ENCODE assay signal across 25 mouse cellular contexts in genomic region chr5:74647584-74647984, GRCm38 (mm10). TPM values are rescaled to one million over a fixed set of nuclear protein-coding genes. Genes with fewer than 3 reads are reported as not detected.
DNase-seq lines count a peak whose midpoint lies in the region; ATAC-seq and TF ChIP-seq lines count a peak whose summit lies in the region.
"Had no signal": no experiment of that assay in that cellular context is flagged by ENCODE, and none has a peak within 500 bp of the region (broad histone marks: within the 10 kb centered on the region; RNA-seq: fewer than 3 reads in every experiment).

No protein-coding gene starts in this region.

- H3K27ac ChIP-seq in heart, postnatal 0 days (ENCODE audit: low read depth) = no peak overlapping the region
- no peak overlapping the region for H3K27ac ChIP-seq in lung, embryonic 15.5 days
- no peak overlapping the region for H3K27ac ChIP-seq in lung, postnatal 0 days (ENCODE audit: low read length)
- H3K27ac ChIP-seq in liver, embryonic 16.5 days (ENCODE audit: low read length) = peak overlapping the region; percentile 75
- H3K27ac ChIP-seq in forebrain, embryonic 11.5 days (ENCODE audit: low read depth, low read length) = no peak overlapping the region
- H3K27ac ChIP-seq: embryonic facial prominence, embryonic 12.5 days; hindbrain, embryonic 14.5 days; left cerebral cortex, adult 2 months; limb, embryonic 12.5 days; midbrain, embryonic 15.5 days had no signal

- H3K9ac ChIP-seq in heart, postnatal 0 days (replicated peaks; ENCODE audit: low read depth, low read length) = no peak overlapping the region
- H3K9ac ChIP-seq in lung, embryonic 15.5 days = no peak overlapping the region
- no peak overlapping the region for H3K9ac ChIP-seq in lung, postnatal 0 days (replicated peaks; ENCODE audit: low read depth)
- peak overlapping the region; percentile 20; the same call in 1 of the 2 replicates for H3K9ac ChIP-seq in liver, embryonic 16.5 days (ENCODE audit: low read depth, low read length)
- H3K9ac ChIP-seq in forebrain, embryonic 11.5 days (ENCODE audit: low read length) = no peak overlapping the region
- H3K9ac ChIP-seq: embryonic facial prominence, embryonic 12.5 days; hindbrain, embryonic 14.5 days; limb, embryonic 12.5 days; midbrain, embryonic 15.5 days had no signal

- H3K4me3 ChIP-seq in heart, postnatal 0 days (ENCODE audit: low read depth, low read length) = no peak overlapping the region
- H3K4me3 ChIP-seq in lung, embryonic 15.5 days = no peak overlapping the region
- H3K4me3 ChIP-seq in lung, postnatal 0 days (ENCODE audit: low read depth, low read length) = no peak overlapping the region
- H3K4me3 ChIP-seq in liver, embryonic 16.5 days (ENCODE audit: low read depth, low read length) = peak overlapping the region; percentile 49
- H3K4me3 ChIP-seq in forebrain, embryonic 11.5 days (ENCODE audit: low read depth, low read length) = no peak overlapping the region
- H3K4me3 ChIP-seq: embryonic facial prominence, embryonic 12.5 days; left cerebral cortex, adult 2 months; limb, embryonic 12.5 days; midbrain, embryonic 15.5 days; myocyte had no signal

- no peaks in the 10 kb centered on the region for H3K9me3 ChIP-seq in heart, postnatal 0 days (replicated peaks; ENCODE audit: control insufficient read depth, low read length)
- H3K9me3 ChIP-seq in lung, embryonic 15.5 days = no peaks in the 10 kb centered on the region
- no peaks in the 10 kb centered on the region for H3K9me3 ChIP-seq in lung, postnatal 0 days (ENCODE audit: low read length)
- no peaks in the 10 kb centered on the region for H3K9me3 ChIP-seq in liver, embryonic 16.5 days (replicated peaks; ENCODE audit: control insufficient read depth, low read length)
- no peaks in the 10 kb centered on the region for H3K9me3 ChIP-seq in forebrain, embryonic 11.5 days (ENCODE audit: control insufficient read depth, low read length)
- H3K9me3 ChIP-seq: embryonic facial prominence, embryonic 12.5 days; limb, embryonic 12.5 days; midbrain, embryonic 15.5 days had no signal

- no peaks in the 10 kb centered on the region for H3K36me3 ChIP-seq in heart, postnatal 0 days (replicated peaks; ENCODE audit: control insufficient read depth, insufficient read depth, low read length)
- no peaks in the 10 kb centered on the region for H3K36me3 ChIP-seq in lung, embryonic 15.5 days
- H3K36me3 ChIP-seq in lung, postnatal 0 days (ENCODE audit: insufficient read depth, low read length) = no peaks in the 10 kb centered on the region
- H3K36me3 ChIP-seq in liver, embryonic 16.5 days (ENCODE audit: control insufficient read depth, insufficient read depth) = no peaks in the 10 kb centered on the region
- H3K36me3 ChIP-seq in forebrain, embryonic 11.5 days (ENCODE audit: control insufficient read depth, insufficient read depth, low read length) = no peaks in the 10 kb centered on the region
- H3K36me3 ChIP-seq: embryonic facial prominence, embryonic 12.5 days; limb, embryonic 12.5 days; midbrain, embryonic 15.5 days had no signal

- peak; percentile 51; the same call in 1 of the 2 replicates for ATAC-seq in heart, postnatal 0 days (ENCODE audit: insufficient read depth, low read depth)
- 0 out of 2 replicates have a peak, but pooled peaks have one; percentile 27 for ATAC-seq in lung, embryonic 15.5 days (ENCODE audit: borderline replicate concordance, extremely low read depth, low FRiP score, low TSS enrichment)
- ATAC-seq in lung, postnatal 0 days = no peak
- peak; percentile 79 for ATAC-seq in liver, embryonic 16.5 days (ENCODE audit: low read depth)
- ATAC-seq in forebrain, embryonic 11.5 days (replicated peaks; ENCODE audit: low FRiP score) = no peak
- ATAC-seq: activated CD4-positive, CD25-positive, alpha-beta regulatory T cell, adult 4 months; CD4-positive, CD25-positive, alpha-beta regulatory T cell, adult 4 months; forebrain, embryonic 16.5 days; midbrain, embryonic 15.5 days had no signal

- H3K4me1 ChIP-seq in heart, postnatal 0 days (ENCODE audit: control insufficient read depth, insufficient read depth) = peaks cover 15% of the 10 kb centered on the region; the same call in 1 of the 2 replicates
- peaks cover 3% of the 10 kb centered on the region; the same call in 1 of the 2 replicates for H3K4me1 ChIP-seq in lung, embryonic 15.5 days
- H3K4me1 ChIP-seq in lung, postnatal 0 days (ENCODE audit: insufficient read depth, low read depth, low read length) = no peaks in the 10 kb centered on the region
- H3K4me1 ChIP-seq in liver, embryonic 16.5 days (ENCODE audit: control insufficient read depth, low read depth, low read length) = no peaks in the 10 kb centered on the region
- H3K4me1 ChIP-seq in forebrain, embryonic 11.5 days (replicated peaks; ENCODE audit: control insufficient read depth, insufficient read depth, low read length) = no peaks in the 10 kb centered on the region
- H3K4me1 ChIP-seq: midbrain, embryonic 15.5 days had no signal

- no peaks in the 10 kb centered on the region for H3K27me3 ChIP-seq in heart, postnatal 0 days (ENCODE audit: control insufficient read depth, insufficient read depth, low read length)
- no peaks in the 10 kb centered on the region for H3K27me3 ChIP-seq in lung, embryonic 15.5 days
- H3K27me3 ChIP-seq in lung, postnatal 0 days (replicated peaks; ENCODE audit: insufficient read depth, low read length) = no peaks in the 10 kb centered on the region
- H3K27me3 ChIP-seq in liver, embryonic 16.5 days (ENCODE audit: control insufficient read depth, insufficient read depth, low read depth, low read length) = no peaks in the 10 kb centered on the region
- H3K27me3 ChIP-seq in forebrain, embryonic 11.5 days (ENCODE audit: control insufficient read depth, insufficient read depth, low read length) = no peaks in the 10 kb centered on the region
- H3K27me3 ChIP-seq: embryonic facial prominence, embryonic 12.5 days; limb, embryonic 12.5 days; midbrain, embryonic 15.5 days had no signal

- H3K4me2 ChIP-seq in heart, postnatal 0 days (ENCODE audit: low read depth, low read length) = no peak overlapping the region
- H3K4me2 ChIP-seq in lung, embryonic 15.5 days = no peak overlapping the region
- H3K4me2 ChIP-seq in lung, postnatal 0 days (replicated peaks; ENCODE audit: low read depth, low read length) = no peak overlapping the region
- H3K4me2 ChIP-seq in liver, embryonic 16.5 days (ENCODE audit: low read depth, low read length) = no peak overlapping the region
- no peak overlapping the region for H3K4me2 ChIP-seq in forebrain, embryonic 11.5 days (ENCODE audit: low read depth, low read length, severe bottlenecking)
- H3K4me2 ChIP-seq: embryonic facial prominence, embryonic 12.5 days; hindbrain, embryonic 14.5 days; limb, embryonic 12.5 days; midbrain, embryonic 15.5 days had no signal

- peak; percentile 24 for DNase-seq in adrenal gland, adult 2 months
- DNase-seq in adrenal gland, postnatal 4 days (ENCODE audit: low spot score in 2 of 2) = no peak
- no peak for DNase-seq in heart, postnatal 0 days (ENCODE audit: low spot score)
- DNase-seq in heart, adult 8-10 months (ENCODE audit: low spot score) = no peak
- DNase-seq in lung, postnatal 0 days (ENCODE audit: low spot score) = no peak
- no peak for DNase-seq in forebrain, embryonic 11.5 days (ENCODE audit: low spot score)
- DNase-seq: cerebellum, adult 9-11 months; kidney, postnatal 4 days; layer of hippocampus, adult 9-11 months; lung, postnatal 36 days; right cerebral cortex, postnatal 14 days; spleen, adult 18-20 months; thymus, adult 18-20 months; thymus, postnatal 4 days had no signal

- 20% methylated on average over 5 of the region's 6 CpGs for WGBS in heart, postnatal 0 days
- 24% methylated on average over 5 of the region's 6 CpGs for WGBS in lung, embryonic 15.5 days
- WGBS in lung, postnatal 0 days = 38% methylated on average over 5 of the region's 6 CpGs
- 41% methylated on average over 5 of the region's 6 CpGs for WGBS in liver, embryonic 16.5 days (ENCODE audit: insufficient replicate concordance)
- whole genome bisulfite sequencing in forebrain, embryonic 11.5 days = 71% methylated on average over 5 of the region's 6 CpGs

- TF ChIP-seq CTCF in heart, postnatal 0 days (IDR thresholded peaks at IDR 0.05; ENCODE audit: low read depth) = no peak
- TF ChIP-seq CTCF in lung, postnatal 0 days (IDR thresholded peaks at IDR 0.05) = no peak

- no peak for TF ChIP-seq EP300 in heart, postnatal 0 days (IDR thresholded peaks at IDR 0.05; ENCODE audit: low read depth)
- no peak for TF ChIP-seq EP300 in lung, postnatal 0 days (IDR thresholded peaks at IDR 0.05)

RNA-seq across cellular contexts. Expression of gene Lnx1, which starts 55.1 kb away (rescaled TPM):
- total RNA-seq in adrenal gland, adult 2 months (2021) = 1 to 10 TPM; 2.9 to 7.2 TPM
- polyA plus RNA-seq in adrenal gland, adult 2 months (2012; rRNA removed) = 1.9 and 2.0 TPM in 2 replicates
- 1 to 10 TPM; 3.6 to 5.1 TPM for total RNA-seq in adrenal gland, postnatal 4 days (2021)
- total RNA-seq in heart, postnatal 0 days (2014; rRNA removed; ENCODE audit: low replicate concordance) = 1.9 and 3.5 TPM in 2 replicates
- polyA plus RNA-seq in heart, postnatal 0 days (2015; fragmentation: Nextera tagmentation; extraction: Ambion mirVana) = 1.3 and 2.2 TPM in 2 replicates
- total RNA-seq in heart, adult 8-10 months (2022) = 10 to 100 TPM; 11.3 to 17.8 (median 13.3) TPM
- 5.4 and 6.2 TPM in 2 replicates for polyA plus RNA-seq in lung, embryonic 15.5 days (2015; fragmentation: Nextera tagmentation; extraction: Ambion mirVana)
- 2.9 and 3.2 TPM in 2 replicates for polyA plus RNA-seq in lung, postnatal 0 days (2015; fragmentation: Nextera tagmentation; extraction: Ambion mirVana)
- 0.11 TPM in 1 of 2 replicates, not detected in the other for polyA plus RNA-seq in liver, embryonic 16.5 days (2015; fragmentation: Nextera tagmentation; extraction: Ambion mirVana)
- 0.53 TPM in 2 replicates for polyA plus RNA-seq in forebrain, embryonic 11.5 days (2014; fragmentation: Nextera tagmentation; extraction: Ambion mirVana)

Comparison
In these comparisons a context has a peak if more than half of its experiments do, and no peak if none do; other contexts are left out.
1. ATAC-seq: peak in heart, postnatal 0 days (single experiment), lung, embryonic 15.5 days (single experiment) and liver, embryonic 16.5 days (single experiment); none in lung, postnatal 0 days (single experiment) and forebrain, embryonic 11.5 days (single experiment).